Mouse (Mus musculus): ENCODE data around the gene Upp2.

DNA sequence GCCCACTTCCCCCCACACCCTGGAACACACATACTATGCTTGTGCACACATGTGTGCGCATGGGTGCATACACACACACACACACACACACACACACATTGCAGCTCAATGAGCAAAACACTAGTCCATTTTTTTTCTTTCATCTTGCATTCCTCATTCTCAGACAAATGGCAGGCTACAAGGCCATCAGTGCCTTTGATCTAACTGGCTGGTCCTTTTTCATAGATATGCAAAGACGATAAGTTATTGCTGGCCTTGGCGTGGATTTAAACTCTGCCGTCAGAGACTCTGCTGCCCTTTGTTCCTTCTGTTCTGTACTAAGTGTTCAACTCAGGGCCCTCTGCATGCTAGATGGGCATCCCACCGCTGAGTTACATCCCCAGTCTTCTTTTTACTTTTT lies 94.0 kb downstream of the Upp2 start:
- TF ChIP-seq ZNF384 (IDR thresholded peaks at IDR 0.05; ENCODE audit: low read depth, low read length) = no peak
- TF ChIP-seq MAFK (IDR thresholded peaks at IDR 0.05; ENCODE audit: insufficient read depth, low read depth, low read length) = no peak
